Comparison of ENCODE assay signal across 9 mouse cellular contexts in the genomic region with DNA sequence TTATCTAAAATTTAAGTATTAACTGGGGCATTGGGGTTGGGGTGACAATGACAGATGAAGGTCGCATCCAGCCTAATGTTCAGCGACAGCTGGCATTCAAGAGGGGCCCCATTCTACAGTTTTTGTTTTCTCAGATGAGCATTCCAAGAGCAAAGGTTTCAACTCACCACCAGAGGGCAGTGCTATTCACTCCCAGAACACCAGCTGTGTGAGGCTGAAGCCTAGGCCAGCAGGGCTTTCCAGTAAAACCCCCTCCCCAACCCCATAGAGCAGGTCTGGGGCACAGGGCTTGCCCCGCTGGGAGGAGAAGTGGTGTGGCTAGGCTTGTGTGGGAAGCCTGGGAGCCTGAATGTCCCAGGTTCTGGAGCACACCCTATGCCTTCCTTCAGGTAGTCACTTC. TPM values are rescaled to one million over a fixed set of nuclear protein-coding genes. Genes with fewer than 3 reads are reported as not detected.
DNase-seq lines count a peak whose midpoint lies in the region; ATAC-seq and TF ChIP-seq lines count a peak whose summit lies in the region.
"Had no signal": no experiment of that assay in that cellular context is flagged by ENCODE, and none has a peak within 500 bp of the region (broad histone marks: within the 10 kb centered on the region; RNA-seq: fewer than 3 reads in every experiment).

No protein-coding gene starts in this region.

- DNase-seq in kidney, adult 18-20 months = peak; percentile 57
- DNase-seq in kidney, adult 11 months = no peak
- DNase-seq in T-cell, adult 2 months (ENCODE audit: low spot score) = peak; percentile 19
- DNase-seq in embryo, embryonic 10.5 days (ENCODE audit: low spot score) = peak; percentile 88
- peak; percentile 47 to 54 for DNase-seq in heart, postnatal 36 days
- peak; percentile 46 to 62 for DNase-seq in left cerebral cortex, postnatal 10 days (ENCODE audit: extremely low spot score in 1 of 2, low spot score in 2 of 2)
- peak; percentile 73 for DNase-seq in midbrain, postnatal 0 days (ENCODE audit: low spot score)
- DNase-seq in thymus, postnatal 36 days = peak; percentile 18 to 26

- H3K9ac ChIP-seq in midbrain, postnatal 0 days (replicated peaks; ENCODE audit: low read length, poor library complexity, severe bottlenecking) = no peak overlapping the region

- no peaks in the 10 kb centered on the region for H3K27me3 ChIP-seq in midbrain, postnatal 0 days (ENCODE audit: insufficient read depth, low read length)

- WGBS in midbrain, postnatal 0 days = 7% methylated on average over 3 of the region's 3 CpGs

- H3K4me1 ChIP-seq in midbrain, postnatal 0 days (ENCODE audit: insufficient read depth, low read length) = no peaks in the 10 kb centered on the region

- no peak overlapping the region for H3K4me3 ChIP-seq in midbrain, postnatal 0 days (ENCODE audit: low read depth, low read length)

- no peaks in the 10 kb centered on the region for H3K9me3 ChIP-seq in midbrain, postnatal 0 days (ENCODE audit: low read length)

- peak; percentile 83 for TF ChIP-seq CTCF in midbrain, postnatal 0 days (IDR thresholded peaks at IDR 0.05)

- ATAC-seq in midbrain, postnatal 0 days (ENCODE audit: low FRiP score) = no peak

- no peaks in the 10 kb centered on the region for H3K36me3 ChIP-seq in midbrain, postnatal 0 days (ENCODE audit: insufficient read depth, low read length)

- intact Hi-C loops in heart, postnatal 36 days (cut with DNase I) = loop anchor here (1.0 kb wide), 1 partner anchor 43 kb away; no protein-coding TSS in a partner anchor
- intact Hi-C loops in left cerebral cortex, postnatal 10 days (cut with DNase I) = loop anchor here (5.0 kb wide), 1 partner anchor 41 kb away; no protein-coding TSS in a partner anchor

- no peak overlapping the region for H3K4me2 ChIP-seq in midbrain, postnatal 0 days (ENCODE audit: low read depth, low read length, poor library complexity, severe bottlenecking)

- H3K27ac ChIP-seq in midbrain, postnatal 0 days (ENCODE audit: low read depth, low read length) = no peak overlapping the region
- H3K27ac ChIP-seq: macrophage had no signal

RNA-seq across cellular contexts. Expression of gene Ptges, which starts 38.7 kb away (rescaled TPM):
- total RNA-seq in heart, postnatal 36 days (2021) = 1 to 10 TPM; 1.7 to 1.9 TPM
- 1 to 10 TPM; 4.2 to 6.2 TPM for total RNA-seq in left cerebral cortex, postnatal 10 days (2021)
- 6.7 and 19.8 TPM in 2 replicates for total RNA-seq in midbrain, postnatal 0 days (2014; rRNA removed)
- polyA plus RNA-seq in midbrain, postnatal 0 days (2015; fragmentation: Nextera tagmentation; extraction: Ambion mirVana) = 8.0 and 8.5 TPM in 2 replicates

RNA-seq across cellular contexts. Expression of gene Prrx2, which starts 56.2 kb away (rescaled TPM):
- 1 to 10 TPM in 1 of 2 experiments, under 1 TPM in 1; 0.41 to 1.1 TPM for total RNA-seq in heart, postnatal 36 days (2021)
- total RNA-seq in left cerebral cortex, postnatal 10 days (2021) = 1 to 10 TPM; 1.8 to 2.7 TPM
- total RNA-seq in midbrain, postnatal 0 days (2014; rRNA removed) = 4.4 and 12.5 TPM in 2 replicates
- polyA plus RNA-seq in midbrain, postnatal 0 days (2015; fragmentation: Nextera tagmentation; extraction: Ambion mirVana) = 3.0 and 5.1 TPM in 2 replicates
- polyA plus RNA-seq: macrophage had no signal
